In genomic region chrX:99134891-99135290, GRCm38 (mm10) we compare ENCODE assay signal across 8 mouse cellular contexts. TPM values are rescaled to one million over a fixed set of nuclear protein-coding genes. Genes with fewer than 3 reads are reported as not detected.
DNase-seq lines count a peak whose midpoint lies in the region; ATAC-seq and TF ChIP-seq lines count a peak whose summit lies in the region.

No protein-coding gene starts in this region.

- H3K27me3 ChIP-seq in embryonic facial prominence, embryonic 14.5 days (replicated peaks; ENCODE audit: control insufficient read depth, insufficient read depth, low read length), result peaks cover 7% of the 10 kb centered on the region
- H3K27me3 ChIP-seq in limb, embryonic 13.5 days, result peaks cover 47% of the 10 kb centered on the region
- peaks cover 8% of the 10 kb centered on the region; the same call in 1 of the 2 replicates for H3K27me3 ChIP-seq in midbrain, embryonic 15.5 days (replicated peaks)

- no peak overlapping the region for H3K27ac ChIP-seq in bone marrow, adult 2 months (ENCODE audit: control insufficient read depth, insufficient read depth, low read depth, low read length, poor library complexity)
- peak overlapping the region; percentile 68 for H3K27ac ChIP-seq in embryonic facial prominence, embryonic 14.5 days (replicated peaks; ENCODE audit: low read depth, low read length)
- peak overlapping the region; percentile 69; the same call in 1 of the 2 replicates for H3K27ac ChIP-seq in limb, embryonic 13.5 days
- H3K27ac ChIP-seq in midbrain, embryonic 15.5 days, result peak overlapping the region; percentile 76

- no peak overlapping the region for H3K4me3 ChIP-seq in bone marrow, adult 2 months (replicated peaks; ENCODE audit: control insufficient read depth, low read depth, low read length)
- H3K4me3 ChIP-seq in embryonic facial prominence, embryonic 14.5 days (ENCODE audit: low read depth, low read length), result peak overlapping the region; percentile 65; the same call in 1 of the 2 replicates
- H3K4me3 ChIP-seq in limb, embryonic 13.5 days, result peak overlapping the region; percentile 68; the same call in 1 of the 2 replicates
- H3K4me3 ChIP-seq in midbrain, embryonic 15.5 days, result peak overlapping the region; percentile 58

- TF ChIP-seq POLR2A in bone marrow, adult 2 months (IDR thresholded peaks at IDR 0.05; ENCODE audit: borderline replicate concordance, control insufficient read depth, low read depth, low read length), result no peak

- DNase-seq in A20 (ENCODE audit: low read depth, low spot score), result peak; percentile 80
- peak; percentile 87 for DNase-seq in embryonic facial prominence, embryonic 14.5 days (ENCODE audit: low spot score)
- peak; percentile 74 to 81 for DNase-seq in heart, adult 9 months (ENCODE audit: low spot score in 2 of 2)
- peak; percentile 85 to 86 for DNase-seq in kidney, adult 8-10 months
- DNase-seq in spleen, postnatal 10 days (ENCODE audit: low spot score in 2 of 2), result peak; percentile 19 to 71

- peak overlapping the region; percentile 59 for H3K4me2 ChIP-seq in embryonic facial prominence, embryonic 14.5 days (ENCODE audit: low read depth, low read length)
- H3K4me2 ChIP-seq in limb, embryonic 13.5 days (replicated peaks), result peak overlapping the region; percentile 74
- H3K4me2 ChIP-seq in midbrain, embryonic 15.5 days, result peak overlapping the region; percentile 69

- no peaks in the 10 kb centered on the region for H3K4me1 ChIP-seq in bone marrow, adult 2 months (ENCODE audit: control insufficient read depth, insufficient read depth, low read length)
- H3K4me1 ChIP-seq in embryonic facial prominence, embryonic 14.5 days (ENCODE audit: control insufficient read depth, insufficient read depth, low read length), result no peaks in the 10 kb centered on the region
- H3K4me1 ChIP-seq in limb, embryonic 13.5 days, result peaks cover 6% of the 10 kb centered on the region
- peaks cover 9% of the 10 kb centered on the region for H3K4me1 ChIP-seq in midbrain, embryonic 15.5 days

- no peaks in the 10 kb centered on the region for H3K9me3 ChIP-seq in embryonic facial prominence, embryonic 14.5 days (ENCODE audit: control insufficient read depth, low read length)
- no peaks in the 10 kb centered on the region for H3K9me3 ChIP-seq in limb, embryonic 13.5 days
- no peaks in the 10 kb centered on the region for H3K9me3 ChIP-seq in midbrain, embryonic 15.5 days

- TF ChIP-seq CTCF in bone marrow, adult 2 months (IDR thresholded peaks at IDR 0.05; ENCODE audit: control insufficient read depth, insufficient read depth, low read length), result peak; percentile 65

- H3K36me3 ChIP-seq in embryonic facial prominence, embryonic 14.5 days (ENCODE audit: control insufficient read depth, insufficient read depth, low read length), result no peaks in the 10 kb centered on the region
- H3K36me3 ChIP-seq in limb, embryonic 13.5 days, result no peaks in the 10 kb centered on the region
- no peaks in the 10 kb centered on the region for H3K36me3 ChIP-seq in midbrain, embryonic 15.5 days (replicated peaks)

- peak; percentile 24 for ATAC-seq in embryonic facial prominence, embryonic 14.5 days (ENCODE audit: low read depth)
- ATAC-seq in limb, embryonic 13.5 days (ENCODE audit: low FRiP score, low read depth), result peak; percentile 9; the same call in 1 of the 2 replicates
- ATAC-seq in midbrain, embryonic 15.5 days (replicated peaks), result peak; percentile 25

- H3K9ac ChIP-seq in embryonic facial prominence, embryonic 14.5 days (ENCODE audit: low read depth, low read length), result peak overlapping the region; percentile 52; the same call in 1 of the 2 replicates
- no peak overlapping the region for H3K9ac ChIP-seq in limb, embryonic 13.5 days
- H3K9ac ChIP-seq in midbrain, embryonic 15.5 days, result 0 out of 2 replicates have a peak overlapping the region, but pooled peaks have one; percentile 17

- WGBS in bone marrow, adult 2 months, result 18% methylated on average over 14 of the region's 14 CpGs
- WGBS in embryonic facial prominence, embryonic 14.5 days, result 21% methylated on average over 13 of the region's 14 CpGs
- 14% methylated on average over 14 of the region's 14 CpGs for WGBS in limb, embryonic 13.5 days
- 21% methylated on average over 14 of the region's 14 CpGs for WGBS in midbrain, embryonic 15.5 days

RNA-seq across cellular contexts. Expression of gene Efnb1, which starts 1.0 kb away (rescaled TPM):
- 1.6 and 3.2 TPM in 2 replicates for polyA plus RNA-seq in bone marrow, adult 2 months (2011; ENCODE audit: insufficient read depth, insufficient read length, low replicate concordance, missing spikeins)
- 36.7 and 41.4 TPM in 2 replicates for polyA plus RNA-seq in embryonic facial prominence, embryonic 14.5 days (2014; fragmentation: Nextera tagmentation; extraction: Ambion mirVana)
- 45.2 and 46.4 TPM in 2 replicates for polyA plus RNA-seq in limb, embryonic 13.5 days (2015; fragmentation: Nextera tagmentation; extraction: Ambion mirVana)
- polyA plus RNA-seq in midbrain, embryonic 15.5 days (2015; fragmentation: Nextera tagmentation; extraction: Ambion mirVana), result 25.6 and 31.9 TPM in 2 replicates
